ENCODE assay signal across 7 mouse cellular contexts in genomic region chr11:118317129-118317528, GRCm38 (mm10). TPM values are rescaled to one million over a fixed set of nuclear protein-coding genes. Genes with fewer than 3 reads are reported as not detected.
DNase-seq lines count a peak whose midpoint lies in the region; ATAC-seq and TF ChIP-seq lines count a peak whose summit lies in the region.

No protein-coding gene starts in this region.

- no peak overlapping the region for H3K4me3 ChIP-seq in C2C12 (ENCODE audit: insufficient read depth, poor library complexity, severe bottlenecking)
- no peak overlapping the region for H3K4me3 ChIP-seq in bone marrow macrophage, adult 2 months (ENCODE audit: insufficient read depth, low read length)
- H3K4me3 ChIP-seq in embryonic fibroblast, embryonic 13.5 days (ENCODE audit: insufficient read depth, low read length): no peak overlapping the region
- H3K4me3 ChIP-seq in intestine, embryonic 14.5 days (ENCODE audit: low read depth, low read length): no peak overlapping the region
- H3K4me3 ChIP-seq in liver, adult 2 months (ENCODE audit: insufficient read depth, low read depth, low read length): no peak overlapping the region
- H3K4me3 ChIP-seq in neural tube, embryonic 11.5 days (ENCODE audit: low read depth, low read length): no peak overlapping the region

- H3K4me1 ChIP-seq in bone marrow macrophage, adult 2 months (ENCODE audit: control insufficient read depth, insufficient read depth, low read length): peaks cover 12% of the 10 kb centered on the region
- H3K4me1 ChIP-seq in embryonic fibroblast, embryonic 13.5 days (ENCODE audit: control insufficient read depth, insufficient read depth, low read length): peaks cover 6% of the 10 kb centered on the region; the same call in 1 of the 2 replicates
- no peaks in the 10 kb centered on the region for H3K4me1 ChIP-seq in intestine, embryonic 14.5 days (replicated peaks; ENCODE audit: control insufficient read depth, insufficient read depth, low read length)
- no peaks in the 10 kb centered on the region for H3K4me1 ChIP-seq in liver, adult 2 months (ENCODE audit: control insufficient read depth, insufficient read depth, low read length)
- H3K4me1 ChIP-seq in neural tube, embryonic 11.5 days (ENCODE audit: control insufficient read depth, insufficient read depth, low read length): 0 out of 2 replicates have a peak, but pooled peaks cover 2% of the 10 kb centered on the region

- no peak overlapping the region for H3K9ac ChIP-seq in intestine, embryonic 14.5 days (ENCODE audit: low read length)
- no peak overlapping the region for H3K9ac ChIP-seq in liver, adult 2 months (ENCODE audit: low read depth, low read length)
- H3K9ac ChIP-seq in neural tube, embryonic 11.5 days (ENCODE audit: low read length): no peak overlapping the region

- H3ac ChIP-seq in C2C12 (ENCODE audit: control insufficient read depth, insufficient read length, low read depth): no peak overlapping the region

- H3K79me3 ChIP-seq in C2C12 (ENCODE audit: low read depth): peaks cover 16% of the 10 kb centered on the region

- peaks cover 94% of the 10 kb centered on the region for H3K36me3 ChIP-seq in C2C12 (ENCODE audit: control insufficient read depth, insufficient read depth)
- H3K36me3 ChIP-seq in intestine, embryonic 14.5 days (ENCODE audit: control insufficient read depth, insufficient read depth, low read length): peaks cover 61% of the 10 kb centered on the region
- no peaks in the 10 kb centered on the region for H3K36me3 ChIP-seq in liver, adult 2 months (ENCODE audit: control insufficient read depth, insufficient read depth, low read length)
- H3K36me3 ChIP-seq in neural tube, embryonic 11.5 days (ENCODE audit: control insufficient read depth, insufficient read depth, low read length): no peaks in the 10 kb centered on the region; the same call in 1 of the 2 replicates

- peaks cover 24% of the 10 kb centered on the region for H3K79me2 ChIP-seq in C2C12 (ENCODE audit: control insufficient read depth, insufficient read depth)
- no peaks in the 10 kb centered on the region for H3K79me2 ChIP-seq in liver, adult 2 months (ENCODE audit: control insufficient read depth, insufficient read depth, low read length)

- 0 out of 2 replicates have a peak, but pooled peaks have one; percentile 40 for ATAC-seq in intestine, embryonic 14.5 days (replicated peaks; ENCODE audit: low FRiP score, low TSS enrichment, low read depth)
- ATAC-seq in neural tube, embryonic 11.5 days (ENCODE audit: insufficient read depth, low FRiP score, low TSS enrichment): no peak

- no peaks in the 10 kb centered on the region for H3K9me3 ChIP-seq in intestine, embryonic 14.5 days (ENCODE audit: control insufficient read depth, low read length)
- no peaks in the 10 kb centered on the region for H3K9me3 ChIP-seq in neural tube, embryonic 11.5 days (ENCODE audit: control insufficient read depth, low read length)

- H3K27me3 ChIP-seq in C2C12 (ENCODE audit: control insufficient read depth, insufficient read depth, insufficient read length): no peaks in the 10 kb centered on the region
- H3K27me3 ChIP-seq in intestine, embryonic 14.5 days (replicated peaks; ENCODE audit: control insufficient read depth, insufficient read depth, low read length): no peaks in the 10 kb centered on the region
- no peaks in the 10 kb centered on the region for H3K27me3 ChIP-seq in liver, adult 2 months (ENCODE audit: control insufficient read depth, insufficient read depth, low read length)
- no peaks in the 10 kb centered on the region for H3K27me3 ChIP-seq in neural tube, embryonic 11.5 days (ENCODE audit: control insufficient read depth, insufficient read depth, low read length)

- 22% methylated on average over 7 of the region's 7 CpGs for WGBS in intestine, embryonic 14.5 days
- 14% methylated on average over 7 of the region's 7 CpGs for WGBS in liver, adult 2 months
- 23% methylated on average over 7 of the region's 7 CpGs for WGBS in neural tube, embryonic 11.5 days

- peak; percentile 71 for TF ChIP-seq CTCF in C2C12 (IDR thresholded peaks at IDR 0.05; ENCODE audit: control insufficient read depth, insufficient read depth, insufficient read length)
- peak; percentile 70 for TF ChIP-seq CTCF in bone marrow macrophage, adult 2 months (IDR thresholded peaks at IDR 0.05; ENCODE audit: low read depth, low read length)
- peak; percentile 62; the same call in 1 of the 2 replicates for TF ChIP-seq CTCF in embryonic fibroblast, embryonic 13.5 days (IDR thresholded peaks at IDR 0.05; ENCODE audit: borderline replicate concordance, insufficient read depth, low read length)
- peak; percentile 81 for TF ChIP-seq CTCF in liver, adult 2 months (IDR thresholded peaks at IDR 0.05; ENCODE audit: low read depth, low read length)

- no peak overlapping the region for H3K4me2 ChIP-seq in intestine, embryonic 14.5 days (ENCODE audit: low read length)
- H3K4me2 ChIP-seq in neural tube, embryonic 11.5 days (ENCODE audit: low read depth): no peak overlapping the region

- DNase-seq in 416B (ENCODE audit: low read depth): peak; percentile 40
- DNase-seq in intestine, embryonic 14.5 days (ENCODE audit: low spot score): peak; percentile 73
- peak; percentile 19 for DNase-seq in liver, adult 2 months (ENCODE audit: extremely low read depth, low read depth, low spot score)
- peak; percentile 67 for DNase-seq in neural tube, embryonic 11.5 days (ENCODE audit: low spot score)

- no peak for TF ChIP-seq POLR2A in bone marrow macrophage, adult 2 months (IDR thresholded peaks at IDR 0.05; ENCODE audit: borderline replicate concordance, low read depth, low read length)
- TF ChIP-seq POLR2A in embryonic fibroblast, embryonic 13.5 days (IDR thresholded peaks at IDR 0.05; ENCODE audit: low read depth, low read length): no peak
- no peak for TF ChIP-seq POLR2A in liver, adult 2 months (IDR thresholded peaks at IDR 0.05; ENCODE audit: extremely low read depth, insufficient read depth, low read length)

- no peak overlapping the region for H3K27ac ChIP-seq in bone marrow macrophage, adult 2 months (ENCODE audit: insufficient read depth, low read depth, low read length)
- no peak overlapping the region for H3K27ac ChIP-seq in embryonic fibroblast, embryonic 13.5 days (ENCODE audit: insufficient read depth, low read length)
- H3K27ac ChIP-seq in intestine, embryonic 14.5 days (ENCODE audit: low read depth): no peak overlapping the region
- no peak overlapping the region for H3K27ac ChIP-seq in liver, adult 2 months (replicated peaks; ENCODE audit: insufficient read depth, low read depth, low read length)
- no peak overlapping the region for H3K27ac ChIP-seq in neural tube, embryonic 11.5 days (ENCODE audit: low read depth, low read length)

TF ChIP-seq in C2C12, 6 proteins besides CTCF, POLR2A, EP300 and RAD21:
- TF ChIP-seq FOSL1 (IDR thresholded peaks at IDR 0.05; ENCODE audit: insufficient read depth, low read length, poor library complexity, severe bottlenecking) (no peak), USF1 (IDR thresholded peaks at IDR 0.05; ENCODE audit: low read depth) (no peak), MYOG (IDR thresholded peaks at IDR 0.05; ENCODE audit: control insufficient read depth, extremely low read depth, insufficient read length) (no peak), CEBPB (IDR thresholded peaks at IDR 0.05; ENCODE audit: low read depth) (no peak), MAX (IDR thresholded peaks at IDR 0.05) (no peak), MYOD1 (IDR thresholded peaks at IDR 0.05; ENCODE audit: control insufficient read depth, insufficient read length, low read depth) (no peak)

RNA-seq across cellular contexts. Expression of gene Cep295nl, which starts 25.2 kb away (rescaled TPM):
- polyA plus RNA-seq in C2C12 (2012; fragmentation: generic; extraction: Trizol): 1.4 TPM
- 1.5 and 2.3 TPM in 2 replicates for polyA plus RNA-seq in bone marrow macrophage, adult 2 months (2012; ENCODE audit: insufficient read depth, insufficient read length, missing spikeins)
- polyA plus RNA-seq in embryonic fibroblast, embryonic 13.5 days (2011; ENCODE audit: insufficient read length, low read depth, missing spikeins): 5.2 and 6.1 TPM in 2 replicates
- 0.61 and 0.69 TPM in 2 replicates for polyA plus RNA-seq in intestine, embryonic 14.5 days (2014; fragmentation: Nextera tagmentation; extraction: Ambion mirVana)
- not detected in 2 replicates for total RNA-seq in liver, adult 2 months (2014; rRNA removed)
- not detected in 2 replicates for polyA plus RNA-seq in liver, adult 2 months (2012; rRNA removed)
- polyA plus RNA-seq in neural tube, embryonic 11.5 days (2014; fragmentation: Nextera tagmentation; extraction: Ambion mirVana): 0.28 and 0.39 TPM in 2 replicates

RNA-seq across cellular contexts. Expression of gene Usp36, which starts 27.1 kb away (rescaled TPM):
- polyA plus RNA-seq in C2C12 (2012; fragmentation: generic; extraction: Trizol): 14.8 TPM
- 8.8 and 9.2 TPM in 2 replicates for polyA plus RNA-seq in bone marrow macrophage, adult 2 months (2012; ENCODE audit: insufficient read depth, insufficient read length, missing spikeins)
- polyA plus RNA-seq in embryonic fibroblast, embryonic 13.5 days (2011; ENCODE audit: insufficient read length, low read depth, missing spikeins): 19.4 and 21.6 TPM in 2 replicates
- 18.1 and 18.8 TPM in 2 replicates for polyA plus RNA-seq in intestine, embryonic 14.5 days (2014; fragmentation: Nextera tagmentation; extraction: Ambion mirVana)
- total RNA-seq in liver, adult 2 months (2014; rRNA removed): 2.7 and 4.0 TPM in 2 replicates
- 7.5 and 12.3 TPM in 2 replicates for polyA plus RNA-seq in liver, adult 2 months (2012; rRNA removed)
- 11.5 and 14.5 TPM in 2 replicates for polyA plus RNA-seq in neural tube, embryonic 11.5 days (2014; fragmentation: Nextera tagmentation; extraction: Ambion mirVana)

RNA-seq across cellular contexts. Expression of gene Timp2, which starts 38.4 kb away (rescaled TPM):
- 372 TPM for polyA plus RNA-seq in C2C12 (2012; fragmentation: generic; extraction: Trizol)
- 244 and 247 TPM in 2 replicates for polyA plus RNA-seq in bone marrow macrophage, adult 2 months (2012; ENCODE audit: insufficient read depth, insufficient read length, missing spikeins)
- polyA plus RNA-seq in embryonic fibroblast, embryonic 13.5 days (2011; ENCODE audit: insufficient read length, low read depth, missing spikeins): 967 and 1,083 TPM in 2 replicates
- polyA plus RNA-seq in intestine, embryonic 14.5 days (2014; fragmentation: Nextera tagmentation; extraction: Ambion mirVana): 80.9 and 83.9 TPM in 2 replicates
- 2.6 and 4.6 TPM in 2 replicates for total RNA-seq in liver, adult 2 months (2014; rRNA removed)
- 7.7 and 7.9 TPM in 2 replicates for polyA plus RNA-seq in liver, adult 2 months (2012; rRNA removed)
- polyA plus RNA-seq in neural tube, embryonic 11.5 days (2014; fragmentation: Nextera tagmentation; extraction: Ambion mirVana): 46.4 and 51.5 TPM in 2 replicates

Comparison
In these comparisons a context has a peak if more than half of its experiments do, and no peak if none do; other contexts are left out.
1. DNase-seq: peak in every context shown above with its lines; median percentile 73 in intestine, embryonic 14.5 days; 67 in neural tube, embryonic 11.5 days; 40 in 416B; 19 in liver, adult 2 months.